Mouse (Mus musculus) heart, embryonic 10.5 days (tissue): ENCODE results near the gene Tmem135. TPM values are rescaled to one million over a fixed set of nuclear protein-coding genes. Genes with fewer than 3 reads are reported as not detected.

Source experiments
- DNase-seq: peaks from one replicate; pipeline ENCODE4 v3.0.0-alpha.2; 2017; ENCODE audit warnings: low spot score
- H3K27ac ChIP-seq: fragments of 300-500 bp; sonication (generic); 2 replicates; pipeline ENCODE4 v1.5.1; 2016; ENCODE audit warnings: mild to moderate bottlenecking
- H3K27me3 ChIP-seq: fragments of 300-500 bp; sonication (generic); 2 replicates; pipeline ENCODE4 v1.6.1; 2016; ENCODE audit warnings: mild to moderate bottlenecking; ENCODE audit not compliant: poor library complexity, insufficient read depth, severe bottlenecking
- H3K36me3 ChIP-seq: fragments of 300-500 bp; sonication (generic); 2 replicates; pipeline ENCODE4 v1.6.1; 2016; ENCODE audit warnings: mild to moderate bottlenecking, moderate library complexity
- H3K4me1 ChIP-seq: fragments of 300-500 bp; sonication (generic); 2 replicates; pipeline ENCODE4 v1.6.1; 2016; ENCODE audit warnings: mild to moderate bottlenecking
- H3K4me3 ChIP-seq: fragments of 300-500 bp; sonication (generic); 2 replicates; pipeline ENCODE4 v1.5.1; 2016; ENCODE audit warnings: mild to moderate bottlenecking, moderate library complexity
- H3K9me3 ChIP-seq: fragments of 300-500 bp; sonication (generic); 2 replicates; pipeline ENCODE4 v1.6.1; 2016; ENCODE audit warnings: mild to moderate bottlenecking, moderate library complexity
- WGBS: fragments of 180-500 bp; shearing (Covaris S2); methylation state at CpG from one replicate; pipeline ENCODE4 v1.1.7; 2016; 5-methylcytosine and 5-hydroxymethylcytosine counted together
- polyA plus RNA-seq: library from polyadenylated mRNA; unstranded; fragments of >200 nt; fragmentation: Nextera tagmentation; extraction: Ambion mirVana; gene quantifications from 2 replicates; pipeline ENCODE4 v1.2.1, GENCODE M21; 2016

The Tmem135 gene
- polyA plus RNA-seq, 1 experiment from 2014 or later: 29.2 TPM

GRCm38 (mm10) chr7:89165528-89165927, 238.5 kb downstream of the Tmem135 start:
- 74% methylated on average over 4 of the region's 4 CpGs for WGBS
- H3K27me3 ChIP-seq: no peaks in the 10 kb centered on the region
- H3K36me3 ChIP-seq: no peaks in the 10 kb centered on the region
- no peaks in the 10 kb centered on the region for H3K9me3 ChIP-seq
- no peak for DNase-seq
- no peaks in the 10 kb centered on the region for H3K4me1 ChIP-seq
- H3K4me3 ChIP-seq: no peak overlapping the region
- no peak overlapping the region for H3K27ac ChIP-seq

GRCm38 (mm10) chr7:89161610-89162378, 242.2 kb downstream of the Tmem135 start:
- WGBS: 80% methylated on average over 6 of the region's 6 CpGs
- Histone ChIP-seq H3K4me1 (no peaks in the 10 kb centered on the region), H3K4me3 (no peak overlapping the region), H3K27me3 (no peaks in the 10 kb centered on the region), H3K36me3 (peaks cover 11% of the 10 kb centered on the region; the same call in 1 of the 2 replicates), H3K9me3 (no peaks in the 10 kb centered on the region), H3K27ac (no peak overlapping the region)
- no peak for DNase-seq

- 77% methylated on average over 8 of the region's 8 CpGs for WGBS
- Histone ChIP-seq H3K27ac (no peak overlapping the region), H3K36me3 (peaks cover 24% of the 10 kb centered on the region; the same call in 1 of the 2 replicates)
Observed at GRCm38 (mm10) chr7:89157356-89157755, 246.7 kb downstream of the Tmem135 start.

GRCm38 (mm10) chr7:89156629-89157028, 247.4 kb downstream of the Tmem135 start:
- Histone ChIP-seq H3K27me3 (no peaks in the 10 kb centered on the region), H3K4me3 (no peak overlapping the region), H3K4me1 (no peaks in the 10 kb centered on the region), H3K36me3 (peaks cover 25% of the 10 kb centered on the region; the same call in 1 of the 2 replicates), H3K27ac (no peak overlapping the region), H3K9me3 (no peaks in the 10 kb centered on the region)
- DNase-seq: no peak
- 82% methylated on average over 4 of the region's 4 CpGs for WGBS

More at GRCm38 (mm10) chr7:89157356-89157755, 246.7 kb downstream of the Tmem135 start:
- Histone ChIP-seq H3K4me3 (no peak overlapping the region), H3K4me1 (no peaks in the 10 kb centered on the region), H3K9me3 (no peaks in the 10 kb centered on the region), H3K27me3 (no peaks in the 10 kb centered on the region)
- no peak for DNase-seq

GRCm38 (mm10) chr7:89155741-89156140, 248.3 kb downstream of the Tmem135 start:
- Histone ChIP-seq H3K36me3 (peaks cover 30% of the 10 kb centered on the region; the same call in 1 of the 2 replicates), H3K4me1 (no peaks in the 10 kb centered on the region), H3K27me3 (no peaks in the 10 kb centered on the region), H3K27ac (no peak overlapping the region), H3K4me3 (no peak overlapping the region), H3K9me3 (no peaks in the 10 kb centered on the region)
- 69% methylated on average over 7 of the region's 7 CpGs for WGBS
- no peak for DNase-seq

GRCm38 (mm10) chr7:89155223-89155622, 248.8 kb downstream of the Tmem135 start:
- no peaks in the 10 kb centered on the region for H3K4me1 ChIP-seq
- WGBS: 81% methylated on average over 6 of the region's 6 CpGs
- H3K36me3 ChIP-seq: peaks cover 30% of the 10 kb centered on the region; the same call in 1 of the 2 replicates
- DNase-seq: no peak
- no peaks in the 10 kb centered on the region for H3K27me3 ChIP-seq
- H3K27ac ChIP-seq: no peak overlapping the region
- H3K4me3 ChIP-seq: no peak overlapping the region
- H3K9me3 ChIP-seq: no peaks in the 10 kb centered on the region

GRCm38 (mm10) chr7:89151345-89151744, 252.7 kb downstream of the Tmem135 start:
- H3K4me1 ChIP-seq: no peaks in the 10 kb centered on the region
- peaks cover 30% of the 10 kb centered on the region; the same call in 1 of the 2 replicates for H3K36me3 ChIP-seq
- H3K27me3 ChIP-seq: no peaks in the 10 kb centered on the region
- no peaks in the 10 kb centered on the region for H3K9me3 ChIP-seq
- WGBS: 79% methylated on average over 6 of the region's 6 CpGs
- DNase-seq: no peak
- H3K4me3 ChIP-seq: no peak overlapping the region
- no peak overlapping the region for H3K27ac ChIP-seq

GRCm38 (mm10) chr7:89140640-89141300, 263.3 kb downstream of the Tmem135 start:
- H3K27ac ChIP-seq: no peak overlapping the region
- H3K4me3 ChIP-seq: no peak overlapping the region
- peaks cover 29% of the 10 kb centered on the region for H3K36me3 ChIP-seq
- no peaks in the 10 kb centered on the region for H3K9me3 ChIP-seq
- WGBS: 78% methylated on average over 5 of the region's 5 CpGs
- no peak for DNase-seq
- H3K27me3 ChIP-seq: no peaks in the 10 kb centered on the region
- 0 out of 2 replicates have a peak, but pooled peaks cover 2% of the 10 kb centered on the region for H3K4me1 ChIP-seq

GRCm38 (mm10) chr7:89134884-89135511, 269.0 kb downstream of the Tmem135 start:
- no peak overlapping the region for H3K4me3 ChIP-seq
- no peaks in the 10 kb centered on the region for H3K4me1 ChIP-seq
- no peaks in the 10 kb centered on the region for H3K27me3 ChIP-seq
- WGBS: 71% methylated on average over 5 of the region's 5 CpGs
- H3K36me3 ChIP-seq: peaks cover 2% of the 10 kb centered on the region; the same call in 1 of the 2 replicates
- no peaks in the 10 kb centered on the region for H3K9me3 ChIP-seq
- H3K27ac ChIP-seq: no peak overlapping the region
- DNase-seq: no peak

- Histone ChIP-seq H3K4me1 (no peaks in the 10 kb centered on the region), H3K9me3 (no peaks in the 10 kb centered on the region), H3K4me3 (no peak overlapping the region), H3K27ac (no peak overlapping the region), H3K36me3 (no peaks in the 10 kb centered on the region), H3K27me3 (no peaks in the 10 kb centered on the region)
- WGBS: 52% methylated on average over 7 of the region's 7 CpGs
- no peak for DNase-seq
Observed at GRCm38 (mm10) chr7:89126063-89126882, 277.7 kb downstream of the Tmem135 start.

GRCm38 (mm10) chr7:89116261-89116664, 287.8 kb downstream of the Tmem135 start:
- 53% methylated on average over 1 of the region's 1 CpGs for WGBS
- DNase-seq: no peak
- no peaks in the 10 kb centered on the region for H3K9me3 ChIP-seq
- H3K27ac ChIP-seq: no peak overlapping the region; the same call in 1 of the 2 replicates
- no peaks in the 10 kb centered on the region for H3K36me3 ChIP-seq
- no peaks in the 10 kb centered on the region for H3K4me1 ChIP-seq
- no peaks in the 10 kb centered on the region for H3K27me3 ChIP-seq
- no peak overlapping the region for H3K4me3 ChIP-seq

- DNase-seq: no peak
- H3K36me3 ChIP-seq: no peaks in the 10 kb centered on the region
- H3K4me1 ChIP-seq: no peaks in the 10 kb centered on the region
- no peak overlapping the region for H3K4me3 ChIP-seq
- no peaks in the 10 kb centered on the region for H3K9me3 ChIP-seq
- no peak overlapping the region for H3K27ac ChIP-seq
- no peaks in the 10 kb centered on the region for H3K27me3 ChIP-seq
- 65% methylated on average over 3 of the region's 3 CpGs for WGBS
Observed at GRCm38 (mm10) chr7:89115633-89116032, 288.4 kb downstream of the Tmem135 start.
